Mouse (Mus musculus) layer of hippocampus, postnatal 25 days (tissue): ENCODE measurements around the gene Gnb1. TPM values are rescaled to one million over a fixed set of nuclear protein-coding genes. Genes with fewer than 3 reads are reported as not detected.
"Not testable (repeated sequence)": the region's sequence is repeated elsewhere in the genome, so short reads cannot be mapped to it uniquely, and the experiment has no call there.

Experiments used
- DNase-seq, 2 experiments: peaks; one replicate each; pipeline ENCODE4 v3.0.0; 2022; ENCODE audit warnings: mixed read lengths in 2 of 2, low spot score in 1 of 2; ENCODE audit errors: extremely low spot score in 1 of 2
- total RNA-seq, 2 experiments: library from RNA; stranded (reverse); gene quantifications; 2 replicates each; pipeline ENCODE4 v1.2.3; 2021

The Gnb1 gene
- total RNA-seq, result 100 to 1,000 TPM; 763 to 780 TPM

GRCm38 (mm10) chr4:155490990-155491504 is at the start of gene Gnb1:
Gnb1 (plus strand) TSS chr4:155491361.
- peak; percentile 97 to 99 for DNase-seq

- no peak for DNase-seq
These were observed 48.4 kb upstream of the Gnb1 start for GRCm38 (mm10) chr4:155442808-155443207.

GRCm38 (mm10) chr4:155451597-155451996 is 39.6 kb upstream of the Gnb1 start:
- no peak for DNase-seq

GRCm38 (mm10) chr4:155458575-155458974 is 32.6 kb upstream of the Gnb1 start:
- no peak for DNase-seq

GRCm38 (mm10) chr4:155463050-155463449 is 28.1 kb upstream of the Gnb1 start:
- DNase-seq, result no peak

GRCm38 (mm10) chr4:155463611-155464010 is 27.6 kb upstream of the Gnb1 start:
- DNase-seq, result no peak

GRCm38 (mm10) chr4:155464061-155464460 is 27.1 kb upstream of the Gnb1 start:
- no peak for DNase-seq

GRCm38 (mm10) chr4:155465607-155466006 is 25.6 kb upstream of the Gnb1 start:
- no peak for DNase-seq

GRCm38 (mm10) chr4:155466080-155466479 is 25.1 kb upstream of the Gnb1 start:
- no peak for DNase-seq

- no peak for DNase-seq
These were observed 23.7 kb upstream of the Gnb1 start for GRCm38 (mm10) chr4:155467237-155468010.

- no peak for DNase-seq
These were observed 22.2 kb upstream of the Gnb1 start, which contains the start of gene Tmem52 for GRCm38 (mm10) chr4:155468952-155469351. Tmem52 (plus strand) TSS chr4:155469114.

GRCm38 (mm10) chr4:155469590-155470262 is 21.4 kb upstream of the Gnb1 start:
- DNase-seq, result no peak

GRCm38 (mm10) chr4:155470263-155470953 is 20.8 kb upstream of the Gnb1 start:
- no peak for DNase-seq

GRCm38 (mm10) chr4:155470997-155471396 is 20.2 kb upstream of the Gnb1 start:
- no peak for DNase-seq

GRCm38 (mm10) chr4:155471406-155471805 is 19.8 kb upstream of the Gnb1 start:
- no peak for DNase-seq

- DNase-seq, result no peak
These were observed 18.4 kb upstream of the Gnb1 start for GRCm38 (mm10) chr4:155472716-155473290.

- no peak for DNase-seq
These were observed 17.8 kb upstream of the Gnb1 start for GRCm38 (mm10) chr4:155473319-155473718.

GRCm38 (mm10) chr4:155473796-155474195 is 17.4 kb upstream of the Gnb1 start:
- not testable (repeated sequence) for DNase-seq

- peak; percentile 84 to 90 for DNase-seq
These were observed 9.6 kb upstream of the Gnb1 start for GRCm38 (mm10) chr4:155481381-155482124.

- no peak for DNase-seq
These were observed 9.1 kb upstream of the Gnb1 start for GRCm38 (mm10) chr4:155482125-155482480.
